Mouse (Mus musculus) heart, adult 2 months (tissue): ENCODE measurements around the gene Itpr1. TPM values are rescaled to one million over a fixed set of nuclear protein-coding genes. Genes with fewer than 3 reads are reported as not detected.

ENCODE experiments used
- DNase-seq, 2 experiments: peaks; one replicate each; pipeline ENCODE4 v3.0.0; 2021
- H3K27ac ChIP-seq: fragments of 200-600 bp; 2 replicates; pipeline ENCODE4 v1.8.1; 2022
- H3K27me3 ChIP-seq: fragments of 200-500 bp; 2 replicates; pipeline ENCODE4 v1.6.1; 2012; ENCODE audit warnings: mild to moderate bottlenecking, low read length, inconsistent platforms, mixed read lengths; ENCODE audit not compliant: control insufficient read depth, insufficient read depth
- H3K36me3 ChIP-seq: fragments of 200-500 bp; 2 replicates; pipeline ENCODE4 v1.6.1; 2012; ENCODE audit warnings: low read length, inconsistent platforms; ENCODE audit not compliant: control insufficient read depth, insufficient read depth
- H3K4me1 ChIP-seq: fragments of 200-500 bp; 2 replicates; pipeline ENCODE4 v1.6.1; 2011; ENCODE audit warnings: low read length; ENCODE audit not compliant: control insufficient read depth, insufficient read depth
- H3K4me3 ChIP-seq: fragments of 200-600 bp; 2 replicates; pipeline ENCODE4 v1.8.1; 2022
- H3K79me2 ChIP-seq: fragments of 200-500 bp; replicated peaks from 2 replicates; pipeline ENCODE4 v1.6.1; 2012; ENCODE audit warnings: mild to moderate bottlenecking, inconsistent platforms, low read length, moderate library complexity, mixed read lengths; ENCODE audit not compliant: control insufficient read depth, insufficient read depth
- H3K9ac ChIP-seq: fragments of 200-500 bp; 2 replicates; pipeline ENCODE4 v1.6.1; 2012; ENCODE audit warnings: low read depth, mild to moderate bottlenecking, control low read depth, inconsistent platforms, low read length, mixed read lengths
- CTCF ChIP-seq: fragments of 200-600 bp; IDR thresholded peaks from 2 replicates; pipeline ENCODE4 v1.8.1; 2022; ENCODE audit warnings: antibody characterized with exemption, mild to moderate bottlenecking, moderate library complexity
- EP300 ChIP-seq: fragments of 200-500 bp; IDR thresholded peaks from 2 replicates; pipeline ENCODE4 v1.6.1; 2011; ENCODE audit warnings: low read depth, low read length, control low read depth; ENCODE audit not compliant: insufficient read depth
- POLR2A ChIP-seq: fragments of 200-500 bp; IDR thresholded peaks from 2 replicates; pipeline ENCODE4 v1.6.1; 2011; ENCODE audit warnings: mild to moderate bottlenecking, low read depth, low read length, control low read depth; ENCODE audit not compliant: insufficient read depth
- WGBS: fragments of 180-500 bp; shearing (Covaris S2); methylation state at CpG from one replicate; pipeline ENCODE4 v1.1.7; 2018; 5-methylcytosine and 5-hydroxymethylcytosine counted together
- intact Hi-C: fragments of 180-260 bp; cut with DNase I; formaldehyde crosslinking; loops from one replicate; pipeline ENCODE4 v1.15.1; 2025
- polyA plus RNA-seq: library from polyadenylated mRNA; depleted of rRNA; stranded (reverse); fragments of >200 nt; gene quantifications from 2 replicates; pipeline ENCODE4 v1.2.3, GENCODE M21; 2012
- total RNA-seq, 2 experiments: library from RNA; stranded (reverse); gene quantifications; 2 replicates each; pipeline ENCODE4 v1.2.3; 2021

The Itpr1 gene
- total and polyA plus RNA-seq, 3 experiments = 14.0 to 47.6 (median 37.9) TPM

DNA sequence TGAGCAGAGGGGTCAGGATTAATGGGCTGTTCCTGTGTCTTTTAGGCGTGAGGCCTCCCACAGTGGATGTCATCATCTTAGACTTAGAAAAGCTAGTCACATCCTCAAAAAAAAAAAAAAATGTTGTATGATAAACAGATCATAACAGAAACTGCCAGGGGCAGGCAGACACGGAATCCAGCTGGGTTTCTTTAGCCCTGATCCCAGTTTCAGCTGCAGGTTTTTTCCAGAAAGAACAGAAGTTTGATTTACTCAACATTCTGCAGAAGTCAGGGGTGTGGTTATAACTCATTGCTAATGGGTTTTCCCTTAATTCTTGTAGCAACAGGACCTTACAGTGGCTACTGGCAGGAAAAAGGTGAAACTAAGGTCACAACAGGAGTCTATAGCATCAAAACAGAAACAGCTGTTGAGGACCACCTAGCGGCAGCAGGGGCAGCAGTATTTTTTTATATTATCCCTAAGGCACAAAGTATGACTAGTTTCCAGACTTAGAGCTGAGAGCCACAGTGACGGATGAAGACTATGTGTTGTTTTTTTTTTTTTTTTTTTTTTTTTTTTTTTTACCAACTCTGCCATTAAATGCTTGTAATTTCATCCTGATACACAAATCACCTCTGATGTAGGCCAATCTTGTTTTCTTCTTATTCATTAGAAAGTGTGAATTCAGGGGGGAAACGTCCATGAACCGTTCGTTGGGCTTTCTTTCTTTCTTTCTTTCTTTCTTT lies 356.7 kb downstream of the Itpr1 start:
- intact Hi-C loops = loop anchor here (1.0 to 5.0 kb wide), 4 partner anchors 37 to 142 kb away; no protein-coding TSS in a partner anchor
- peak; percentile 41 for TF ChIP-seq CTCF
- TF ChIP-seq EP300 = no peak
- Histone ChIP-seq H3K27me3 (no peaks in the 10 kb centered on the region), H3K36me3 (no peaks in the 10 kb centered on the region), H3K79me2 (no peaks in the 10 kb centered on the region), H3K4me3 (no peak overlapping the region), H3K9ac (no peak overlapping the region), H3K4me1 (peaks cover 11% of the 10 kb centered on the region), H3K27ac (peak overlapping the region; percentile 86)
- WGBS = 39% methylated on average over 7 of the region's 7 CpGs
- peak in 1 of 2 experiments; percentile 20 for DNase-seq

- no peaks in the 10 kb centered on the region for H3K36me3 ChIP-seq
- peak; percentile 84; the same call in 1 of the 2 replicates for TF ChIP-seq EP300
- TF ChIP-seq CTCF = no peak
- peak; percentile 26; the same call in 1 of the 2 replicates for TF ChIP-seq POLR2A
- H3K27ac ChIP-seq = peak overlapping the region; percentile 86
- peak overlapping the region; percentile 60 for H3K9ac ChIP-seq
- DNase-seq = peak; percentile 66 to 81
- intact Hi-C loops = loop anchor here (1.0 to 5.0 kb wide), 5 partner anchors 38 to 143 kb away; partner anchors contain the start of gene Bhlhe40
- H3K27me3 ChIP-seq = no peaks in the 10 kb centered on the region
- no peaks in the 10 kb centered on the region for H3K79me2 ChIP-seq
- WGBS = 34% methylated on average over 11 of the region's 11 CpGs
- H3K4me1 ChIP-seq = peaks cover 11% of the 10 kb centered on the region
- H3K4me3 ChIP-seq = peak overlapping the region; percentile 47
Measured at GRCm38 (mm10) chr6:108570351-108571041, 357.6 kb downstream of the Itpr1 start.

DNA sequence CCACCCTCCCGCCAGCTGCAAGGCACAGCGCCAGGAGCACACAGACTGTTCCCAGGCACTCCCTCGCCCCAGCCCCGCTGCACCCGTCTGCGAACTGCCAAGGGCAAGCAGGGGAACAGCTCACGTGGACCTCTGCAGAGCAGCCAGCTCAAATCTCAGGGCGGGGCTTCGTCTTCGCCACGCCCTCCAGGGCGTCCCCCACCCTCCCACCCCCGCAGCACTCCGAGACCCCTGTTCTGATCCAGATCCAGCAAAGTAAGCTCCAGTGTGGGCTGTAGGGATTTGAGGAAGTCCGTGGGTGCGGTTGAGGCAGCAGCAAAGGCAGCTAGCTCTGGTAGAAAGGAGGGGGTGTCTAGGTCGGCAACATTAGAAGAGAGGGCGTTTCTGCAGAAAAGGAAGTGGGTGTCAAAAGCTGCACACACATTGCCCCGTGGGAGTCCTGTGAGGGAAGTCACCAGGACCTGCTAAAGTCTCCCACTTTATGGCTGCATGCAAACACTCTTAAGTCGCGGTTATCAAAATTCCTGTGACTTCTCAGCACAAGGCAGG lies 358.2 kb downstream of the Itpr1 start:
- Histone ChIP-seq H3K9ac (peak overlapping the region; percentile 69), H3K4me3 (peak overlapping the region; percentile 47), H3K27me3 (no peaks in the 10 kb centered on the region), H3K79me2 (no peaks in the 10 kb centered on the region), H3K27ac (peak overlapping the region; percentile 86), H3K4me1 (peaks cover 11% of the 10 kb centered on the region), H3K36me3 (no peaks in the 10 kb centered on the region)
- TF ChIP-seq CTCF (no peak), POLR2A (peak; percentile 57; the same call in 1 of the 2 replicates), EP300 (peak; percentile 46; the same call in 1 of the 2 replicates)
- intact Hi-C loops = loop anchor here (1.0 to 5.0 kb wide), 4 partner anchors 39 to 144 kb away; partner anchors contain the start of gene Bhlhe40
- under 1% methylated on average over 21 of the region's 21 CpGs for WGBS
- peak; percentile 91 to 93 for DNase-seq

DNA sequence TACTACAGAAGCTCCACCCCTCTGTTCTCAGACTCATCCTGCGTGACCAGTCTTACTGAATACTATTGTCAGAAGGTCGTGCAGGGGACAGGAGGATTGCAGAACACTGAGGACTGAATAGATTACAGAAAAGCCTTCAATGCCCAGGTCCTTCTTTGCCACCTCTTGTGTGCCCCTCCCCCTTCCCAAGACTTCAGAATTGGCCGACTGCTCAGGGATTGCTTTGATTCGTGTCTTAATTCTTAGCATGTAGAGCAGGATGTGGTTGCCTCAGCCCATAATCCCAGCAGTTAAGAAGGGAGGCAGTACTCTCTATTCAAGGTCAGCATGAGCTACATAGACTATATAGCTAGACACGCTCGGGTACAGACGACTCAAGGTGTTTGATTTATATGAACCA lies 359.8 kb downstream of the Itpr1 start:
- DNase-seq = no peak
- H3K4me3 ChIP-seq = no peak overlapping the region
- H3K27ac ChIP-seq = no peak overlapping the region
- H3K36me3 ChIP-seq = no peaks in the 10 kb centered on the region
- H3K4me1 ChIP-seq = peaks cover 11% of the 10 kb centered on the region
- TF ChIP-seq EP300 = no peak
- TF ChIP-seq POLR2A = no peak
- TF ChIP-seq CTCF = no peak
- no peaks in the 10 kb centered on the region for H3K79me2 ChIP-seq
- 65% methylated on average over 7 of the region's 7 CpGs for WGBS
- H3K27me3 ChIP-seq = no peaks in the 10 kb centered on the region
- intact Hi-C loops = loop anchor here (5.0 kb wide), 2 partner anchors 40 to 145 kb away; no protein-coding TSS in a partner anchor
- H3K9ac ChIP-seq = no peak overlapping the region

DNA sequence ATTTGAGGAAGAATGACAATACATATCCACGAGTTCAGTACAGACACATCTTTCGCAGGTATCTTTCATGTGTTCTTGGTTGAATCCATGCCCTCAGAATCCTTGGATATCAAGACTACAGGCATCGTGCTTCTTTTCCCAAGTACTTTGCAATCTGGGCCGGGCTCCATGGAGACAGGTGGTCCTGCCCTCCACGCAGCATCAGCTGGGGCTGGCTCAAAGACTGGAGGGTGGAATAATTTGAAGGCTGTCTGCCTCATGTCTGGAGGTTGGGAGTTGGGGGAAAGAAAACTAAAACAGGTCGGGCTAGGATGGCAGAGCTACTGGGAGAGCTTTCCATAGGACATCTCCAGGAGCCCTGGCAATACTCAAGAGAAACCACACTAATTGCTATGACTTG lies 364.2 kb downstream of the Itpr1 start:
- TF ChIP-seq POLR2A (no peak), EP300 (no peak), CTCF (no peak)
- no peaks in the 10 kb centered on the region for H3K27me3 ChIP-seq
- no peaks in the 10 kb centered on the region for H3K36me3 ChIP-seq
- H3K79me2 ChIP-seq = no peaks in the 10 kb centered on the region
- DNase-seq = no peak
- no peak overlapping the region for H3K4me3 ChIP-seq
- H3K9ac ChIP-seq = no peak overlapping the region
- WGBS = 93% methylated on average over 6 of the region's 6 CpGs
- no peak overlapping the region for H3K27ac ChIP-seq
- H3K4me1 ChIP-seq = no peaks in the 10 kb centered on the region
- intact Hi-C loops = no loop called here

- intact Hi-C loops = no loop called here
- no peak overlapping the region for H3K4me3 ChIP-seq
- no peaks in the 10 kb centered on the region for H3K4me1 ChIP-seq
- no peak for DNase-seq
- no peak overlapping the region for H3K9ac ChIP-seq
- no peaks in the 10 kb centered on the region for H3K36me3 ChIP-seq
- no peak overlapping the region for H3K27ac ChIP-seq
- no peaks in the 10 kb centered on the region for H3K27me3 ChIP-seq
- no peak for TF ChIP-seq CTCF
- 83% methylated on average over 3 of the region's 3 CpGs for WGBS
- no peaks in the 10 kb centered on the region for H3K79me2 ChIP-seq
Measured at GRCm38 (mm10) chr6:108588426-108588825, 375.5 kb downstream of the Itpr1 start.
